Mouse (Mus musculus) myocyte (in vitro differentiated cells): ENCODE measurements around the gene Birc2.

Experiments used
- E2F4 ChIP-seq: IDR thresholded peaks from one replicate; pipeline ENCODE4 v1.6.1; 2011; ENCODE audit warnings: mild to moderate bottlenecking, control low read depth, moderate library complexity; ENCODE audit not compliant: insufficient read depth
- MAX ChIP-seq: IDR thresholded peaks from one replicate; pipeline ENCODE4 v1.6.1; 2011; ENCODE audit warnings: low read depth, mild to moderate bottlenecking, control low read depth
- MYOG ChIP-seq, 3 experiments: IDR thresholded peaks; one replicate each; pipeline ENCODE4 v1.6.1; 2011; ENCODE audit warnings: control low read depth in 2 of 3, low read depth in 2 of 3, mild to moderate bottlenecking in 2 of 3; ENCODE audit not compliant: insufficient read length in 2 of 3, control insufficient read depth in 1 of 3, insufficient read depth in 1 of 3
- POLR2A ChIP-seq: IDR thresholded peaks from one replicate; pipeline ENCODE4 v1.6.1; 2011; ENCODE audit warnings: low read depth, mild to moderate bottlenecking, control low read depth, moderate library complexity; ENCODE audit not compliant: insufficient read length
- POLR2AphosphoS2 ChIP-seq: IDR thresholded peaks from one replicate; pipeline ENCODE4 v1.6.1; 2011; ENCODE audit warnings: low read depth, control low read depth; ENCODE audit not compliant: insufficient read length
- TCF12 ChIP-seq: IDR thresholded peaks from one replicate; pipeline ENCODE4 v1.6.1; 2011; ENCODE audit warnings: mild to moderate bottlenecking, control low read depth; ENCODE audit not compliant: poor library complexity, insufficient read depth, severe bottlenecking
- USF1 ChIP-seq: IDR thresholded peaks from one replicate; pipeline ENCODE4 v1.6.1; 2011; ENCODE audit warnings: low read depth, mild to moderate bottlenecking, control low read depth, moderate library complexity

GRCm38 (mm10) chr9:7779786-7780185 is 57.1 kb downstream of the Birc2 start:
- TF ChIP-seq POLR2A (no peak), E2F4 (no peak), MYOG (IDR thresholded peaks at IDR 0.05; ENCODE audit: control insufficient read depth in 1 of 3, insufficient read depth in 1 of 3, insufficient read length in 2 of 3, low read depth in 2 of 3) (no peak), MAX (no peak), USF1 (no peak), POLR2AphosphoS2 (no peak), TCF12 (no peak)
